Mouse (Mus musculus) heart, embryonic 12.5 days (tissue): ENCODE results near the gene Zfp454. TPM values are rescaled to one million over a fixed set of nuclear protein-coding genes. Genes with fewer than 3 reads are reported as not detected.
A peak's percentile ranks its signal among the peaks of the same experiment; 100 is the strongest.

Experiments
- ATAC-seq: fragments of 200-750 bp; cut with Nextera tagmentation; 2 replicates; pipeline ENCODE4 v1.8.0; 2017; ENCODE audit warnings: moderate TSS enrichment, moderate library complexity; ENCODE audit not compliant: insufficient number of reproducible peaks, low FRiP score
- H3K27ac ChIP-seq: fragments of 300-500 bp; sonication (generic); 2 replicates; pipeline ENCODE4 v1.5.1; 2016; ENCODE audit warnings: mild to moderate bottlenecking, moderate library complexity; ENCODE audit not compliant: poor library complexity, severe bottlenecking
- H3K27me3 ChIP-seq: fragments of 300-500 bp; sonication (generic); replicated peaks from 2 replicates; pipeline ENCODE4 v1.6.1; 2016; ENCODE audit warnings: mild to moderate bottlenecking, moderate library complexity
- H3K36me3 ChIP-seq: fragments of 300-500 bp; sonication (generic); 2 replicates; pipeline ENCODE4 v1.6.1; 2016; ENCODE audit warnings: mild to moderate bottlenecking, moderate library complexity
- H3K4me1 ChIP-seq: fragments of 300-500 bp; sonication (generic); replicated peaks from 2 replicates; pipeline ENCODE4 v1.6.1; 2016; ENCODE audit warnings: mild to moderate bottlenecking
- H3K4me2 ChIP-seq: fragments of 300-500 bp; sonication (generic); 2 replicates; pipeline ENCODE4 v1.6.1; 2016; ENCODE audit warnings: mild to moderate bottlenecking, moderate library complexity
- H3K4me3 ChIP-seq: fragments of 300-500 bp; sonication (generic); 2 replicates; pipeline ENCODE4 v1.5.1; 2016; ENCODE audit warnings: mild to moderate bottlenecking
- H3K9ac ChIP-seq: fragments of 300-500 bp; sonication (generic); 2 replicates; pipeline ENCODE4 v1.6.1; 2016; ENCODE audit warnings: mild to moderate bottlenecking, moderate library complexity
- H3K9me3 ChIP-seq: fragments of 300-500 bp; sonication (generic); replicated peaks from 2 replicates; pipeline ENCODE4 v1.6.1; 2016; ENCODE audit warnings: mild to moderate bottlenecking, moderate library complexity
- WGBS: fragments of 180-500 bp; shearing (Covaris S2); methylation state at CpG from one replicate; pipeline ENCODE4 v1.1.7; 2016; 5-methylcytosine and 5-hydroxymethylcytosine counted together
- polyA plus RNA-seq: library from polyadenylated mRNA; unstranded; fragments of >200 nt; fragmentation: Nextera tagmentation; extraction: Ambion mirVana; gene quantifications from 2 replicates; pipeline ENCODE4 v1.2.1, GENCODE M21; 2016

Gene Zfp454
- 2.8 and 2.9 TPM in 2 replicates for polyA plus RNA-seq

DNA sequence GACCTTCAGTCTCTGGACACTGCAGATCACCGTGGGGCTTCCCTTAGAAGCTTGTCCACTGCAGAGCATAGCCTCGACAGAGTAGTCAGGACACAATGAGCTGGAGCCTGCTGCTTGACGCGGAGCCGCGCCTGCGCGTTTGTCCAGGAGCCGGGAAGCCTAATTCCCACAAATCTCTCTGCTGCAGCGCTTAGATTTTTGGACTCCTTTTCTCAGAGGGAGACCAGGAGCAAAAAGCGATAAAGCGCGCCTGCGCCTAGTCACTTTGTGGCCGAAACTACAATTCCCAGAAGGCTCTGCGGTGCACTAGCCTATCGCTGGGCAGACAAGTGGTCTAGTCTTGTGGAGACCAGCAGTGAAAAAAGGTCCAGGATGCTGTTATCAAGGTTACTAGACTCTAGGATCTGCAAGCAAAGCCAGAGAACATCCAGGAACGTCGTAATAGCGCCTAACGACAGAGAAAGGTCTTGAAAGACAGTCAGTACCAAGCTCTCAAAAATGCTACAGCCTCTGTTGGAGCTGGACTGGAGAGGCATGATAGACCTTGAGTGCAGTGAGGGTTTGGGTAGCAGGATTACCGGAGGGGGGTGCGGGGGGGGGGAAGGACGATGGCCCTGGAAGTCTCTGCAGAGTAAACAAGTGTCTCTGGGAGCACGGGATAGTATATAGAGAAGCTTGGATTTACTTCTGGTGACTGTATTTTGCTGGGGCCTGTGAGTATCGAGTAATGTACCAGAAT lies at the start of gene Zfp454:
Gene Zfp454 (minus strand): TSS at position 262 of the 739 bp plus-strand sequence.
- peaks cover 9% of the 10 kb centered on the region; the same call in 1 of the 2 replicates for H3K9me3 ChIP-seq
- no peaks in the 10 kb centered on the region for H3K27me3 ChIP-seq

GRCm38 (mm10) chr11:50932040-50932439 lies 44.6 kb upstream of the Zfp454 start:
- Histone ChIP-seq H3K9me3 (no peaks in the 10 kb centered on the region), H3K4me3 (no peak overlapping the region), H3K36me3 (no peaks in the 10 kb centered on the region), H3K27ac (no peak overlapping the region), H3K4me2 (no peak overlapping the region), H3K4me1 (peaks cover 9% of the 10 kb centered on the region), H3K27me3 (peaks cover 15% of the 10 kb centered on the region), H3K9ac (no peak overlapping the region)
- 78% methylated on average over 1 of the region's 1 CpGs for WGBS
- no peak for ATAC-seq

More for the DNA sequence above, at the start of gene Zfp454:
- 0 out of 2 replicates have a peak within 1 kb of the TSS, but pooled peaks have one; percentile 3 for H3K27ac ChIP-seq
- H3K4me1 ChIP-seq = peaks cover 3% of the 10 kb centered on the region; the same call in 1 of the 2 replicates
- peak within 1 kb of the TSS; percentile 50 for H3K4me3 ChIP-seq
- 7% methylated on average over 26 of the region's 26 CpGs for WGBS
- peak; percentile 82 for ATAC-seq
- peaks cover 14% of the 10 kb centered on the region; the same call in 1 of the 2 replicates for H3K36me3 ChIP-seq
- H3K4me2 ChIP-seq = peak within 1 kb of the TSS; percentile 69
- H3K9ac ChIP-seq = peak within 1 kb of the TSS; percentile 72

DNA sequence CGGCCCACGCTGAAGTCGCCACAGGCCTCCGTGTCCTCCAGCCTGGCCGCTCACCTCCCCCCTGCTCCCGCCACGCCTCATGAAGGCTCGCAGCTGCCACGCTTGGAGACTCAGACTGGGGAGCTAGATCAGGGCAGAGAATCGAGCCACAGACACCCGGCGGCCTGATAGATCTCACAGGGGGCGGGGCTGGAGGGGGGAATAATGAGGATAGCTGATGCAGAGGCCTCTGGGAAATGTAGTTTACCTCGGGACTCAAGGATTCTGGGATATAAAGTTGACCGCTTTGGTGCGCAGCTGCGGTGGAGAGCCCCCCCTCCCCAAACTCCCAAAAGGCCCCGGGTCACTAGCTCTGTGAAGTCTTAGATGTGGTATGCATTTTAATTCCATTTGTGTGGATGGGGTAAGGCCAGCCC lies 44.0 kb upstream of the Zfp454 start, which contains the start of gene Zfp354b:
Gene Zfp354b (minus strand): TSS at position 183 of the 416 bp plus-strand sequence.
- Histone ChIP-seq H3K4me1 (peaks cover 9% of the 10 kb centered on the region), H3K36me3 (no peaks in the 10 kb centered on the region), H3K27me3 (peaks cover 15% of the 10 kb centered on the region), H3K9me3 (no peaks in the 10 kb centered on the region), H3K9ac (peak within 1 kb of the TSS; percentile 85), H3K27ac (no peak within 1 kb of the TSS), H3K4me3 (peak within 1 kb of the TSS; percentile 93), H3K4me2 (peak within 1 kb of the TSS; percentile 89)
- ATAC-seq = peak; percentile 91
- 0% methylated on average over 18 of the region's 18 CpGs for WGBS

- no peak overlapping the region for H3K27ac ChIP-seq
- H3K9ac ChIP-seq = peak overlapping the region; percentile 85
- H3K9me3 ChIP-seq = no peaks in the 10 kb centered on the region
- under 1% methylated on average over 16 of the region's 16 CpGs for WGBS
- peak; percentile 60 for ATAC-seq
- peaks cover 15% of the 10 kb centered on the region for H3K27me3 ChIP-seq
- H3K36me3 ChIP-seq = no peaks in the 10 kb centered on the region
- H3K4me3 ChIP-seq = peak overlapping the region; percentile 93
- H3K4me2 ChIP-seq = peak overlapping the region; percentile 89
- peaks cover 9% of the 10 kb centered on the region for H3K4me1 ChIP-seq
Observed at GRCm38 (mm10) chr11:50931021-50931420, 43.6 kb upstream of the Zfp454 start.

GRCm38 (mm10) chr11:50930469-50931014 lies 43.1 kb upstream of the Zfp454 start:
- peak; percentile 36; the same call in 1 of the 2 replicates for ATAC-seq

GRCm38 (mm10) chr11:50915671-50916320 lies 28.3 kb upstream of the Zfp454 start, which contains the start of gene Zfp2:
Zfp2 (minus strand) TSS chr11:50916165.
- Histone ChIP-seq H3K27ac (no peak within 1 kb of the TSS), H3K4me2 (peak within 1 kb of the TSS; percentile 59), H3K27me3 (no peaks in the 10 kb centered on the region), H3K36me3 (peaks cover 14% of the 10 kb centered on the region), H3K9ac (peak within 1 kb of the TSS; percentile 92), H3K4me3 (peak within 1 kb of the TSS; percentile 95), H3K4me1 (no peaks in the 10 kb centered on the region), H3K9me3 (peaks cover 3% of the 10 kb centered on the region; the same call in 1 of the 2 replicates)
- under 1% methylated on average over 47 of the region's 47 CpGs for WGBS
- ATAC-seq = peak; percentile 97

More at GRCm38 (mm10) chr11:50930469-50931014, 43.1 kb upstream of the Zfp454 start:
- Histone ChIP-seq H3K9ac (peak overlapping the region; percentile 85), H3K4me2 (peak overlapping the region; percentile 89), H3K9me3 (no peaks in the 10 kb centered on the region), H3K27me3 (peaks cover 15% of the 10 kb centered on the region), H3K4me1 (peaks cover 9% of the 10 kb centered on the region), H3K4me3 (peak overlapping the region; percentile 93), H3K27ac (no peak overlapping the region), H3K36me3 (no peaks in the 10 kb centered on the region)
- 12% methylated on average over 14 of the region's 14 CpGs for WGBS

GRCm38 (mm10) chr11:50914461-50914860 lies 27.0 kb upstream of the Zfp454 start:
- WGBS = 79% methylated on average over 3 of the region's 3 CpGs
- ATAC-seq = no peak
- Histone ChIP-seq H3K4me3 (no peak overlapping the region), H3K9ac (no peak overlapping the region), H3K9me3 (peaks cover 3% of the 10 kb centered on the region; the same call in 1 of the 2 replicates), H3K27ac (no peak overlapping the region), H3K4me2 (no peak overlapping the region), H3K4me1 (no peaks in the 10 kb centered on the region), H3K36me3 (peaks cover 28% of the 10 kb centered on the region), H3K27me3 (no peaks in the 10 kb centered on the region)

DNA sequence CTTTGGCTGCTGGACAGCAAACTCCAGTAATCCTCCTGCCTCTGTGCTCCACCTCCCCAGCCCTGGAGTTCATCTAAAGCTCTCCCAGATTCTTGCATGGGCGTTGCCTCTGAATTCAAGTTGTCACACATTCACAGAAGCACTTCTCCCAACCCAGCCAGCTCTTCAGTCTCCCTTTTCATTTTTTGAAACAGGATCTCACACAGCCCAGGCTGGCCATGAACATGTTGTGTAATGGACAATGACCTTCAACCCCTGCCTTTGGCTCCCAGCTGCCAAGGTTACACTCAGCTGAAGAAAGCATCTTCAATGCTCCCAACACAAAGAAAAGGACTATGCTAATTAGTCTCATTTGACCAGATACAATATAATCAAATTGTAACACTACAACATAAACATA lies 25.9 kb upstream of the Zfp454 start:
- Histone ChIP-seq H3K27me3 (no peaks in the 10 kb centered on the region), H3K4me3 (no peak overlapping the region), H3K9me3 (peaks cover 6% of the 10 kb centered on the region; the same call in 1 of the 2 replicates), H3K9ac (no peak overlapping the region), H3K4me2 (no peak overlapping the region), H3K4me1 (no peaks in the 10 kb centered on the region), H3K36me3 (peaks cover 39% of the 10 kb centered on the region), H3K27ac (no peak overlapping the region)
- no peak for ATAC-seq
- WGBS = 89% methylated on average over 1 of the region's 1 CpGs

- 87% methylated on average over 5 of the region's 5 CpGs for WGBS
- H3K36me3 ChIP-seq = peaks cover 88% of the 10 kb centered on the region
- no peak for ATAC-seq
- H3K27ac ChIP-seq = no peak overlapping the region
- H3K4me1 ChIP-seq = no peaks in the 10 kb centered on the region
- H3K27me3 ChIP-seq = no peaks in the 10 kb centered on the region
- no peak overlapping the region for H3K4me2 ChIP-seq
- H3K4me3 ChIP-seq = no peak overlapping the region
- peaks cover 38% of the 10 kb centered on the region for H3K9me3 ChIP-seq
- H3K9ac ChIP-seq = no peak overlapping the region
Observed at GRCm38 (mm10) chr11:50908136-50908535, 20.7 kb upstream of the Zfp454 start.

- Histone ChIP-seq H3K36me3 (peaks cover 33% of the 10 kb centered on the region), H3K4me3 (no peak overlapping the region), H3K9ac (no peak overlapping the region), H3K4me1 (no peaks in the 10 kb centered on the region), H3K4me2 (no peak overlapping the region), H3K9me3 (peaks cover 48% of the 10 kb centered on the region), H3K27me3 (no peaks in the 10 kb centered on the region), H3K27ac (no peak overlapping the region)
- ATAC-seq = no peak
- WGBS = 58% methylated on average over 1 of the region's 1 CpGs
Observed at GRCm38 (mm10) chr11:50897359-50897758, 9.9 kb upstream of the Zfp454 start.

GRCm38 (mm10) chr11:50892441-50892840 lies 5.0 kb upstream of the Zfp454 start:
- Histone ChIP-seq H3K9me3 (peaks cover 25% of the 10 kb centered on the region), H3K9ac (no peak overlapping the region), H3K4me3 (no peak overlapping the region), H3K36me3 (no peaks in the 10 kb centered on the region), H3K27ac (no peak overlapping the region), H3K4me2 (no peak overlapping the region), H3K4me1 (peaks cover 3% of the 10 kb centered on the region; the same call in 1 of the 2 replicates), H3K27me3 (no peaks in the 10 kb centered on the region)
- ATAC-seq = no peak
- 45% methylated on average over 2 of the region's 2 CpGs for WGBS
